Mouse (Mus musculus): ENCODE results near the gene Barhl1. TPM values are rescaled to one million over a fixed set of nuclear protein-coding genes. Genes with fewer than 3 reads are reported as not detected.

Gene Barhl1
- not detected in 2 replicates for polyA plus RNA-seq (2016; fragmentation: Nextera tagmentation; extraction: Ambion mirVana)

GRCm38 (mm10) chr2:28916513-28916865 lies at the start of gene Barhl1:
TSS of gene Barhl1 (minus strand) at chr2:28916668.
- Histone ChIP-seq H3K27me3 (peaks cover 98% of the 10 kb centered on the region), H3K36me3 (no peaks in the 10 kb centered on the region), H3K4me1 (replicated peaks) (peaks cover 6% of the 10 kb centered on the region; the same call in 1 of the 2 replicates), H3K9me3 (no peaks in the 10 kb centered on the region), H3K27ac (no peak within 1 kb of the TSS), H3K9ac (replicated peaks) (no peak within 1 kb of the TSS), H3K4me3 (replicated peaks) (no peak within 1 kb of the TSS), H3K4me2 (peak within 1 kb of the TSS; percentile 31)
- no peak for ATAC-seq (ENCODE audit: insufficient number of reproducible peaks, insufficient read depth, low FRiP score, low TSS enrichment, low read depth)
- WGBS: 2% methylated on average over 18 of the region's 18 CpGs

GRCm38 (mm10) chr2:28963565-28963964 lies 47.1 kb upstream of the Barhl1 start:
- no peak overlapping the region for H3K4me3 ChIP-seq (replicated peaks)
- ATAC-seq (ENCODE audit: insufficient number of reproducible peaks, insufficient read depth, low FRiP score, low TSS enrichment, low read depth): no peak
- H3K27ac ChIP-seq: no peak overlapping the region
- H3K9me3 ChIP-seq: no peaks in the 10 kb centered on the region
- WGBS: 80% methylated on average over 6 of the region's 6 CpGs
- no peaks in the 10 kb centered on the region for H3K36me3 ChIP-seq
- no peak overlapping the region for H3K4me2 ChIP-seq
- no peak overlapping the region for H3K9ac ChIP-seq (replicated peaks)
- H3K4me1 ChIP-seq (replicated peaks): peaks cover 16% of the 10 kb centered on the region
- H3K27me3 ChIP-seq: peaks cover 93% of the 10 kb centered on the region

GRCm38 (mm10) chr2:28961636-28962035 lies 45.2 kb upstream of the Barhl1 start:
- no peak overlapping the region for H3K4me3 ChIP-seq (replicated peaks)
- no peaks in the 10 kb centered on the region for H3K36me3 ChIP-seq
- ATAC-seq (ENCODE audit: insufficient number of reproducible peaks, insufficient read depth, low FRiP score, low TSS enrichment, low read depth): no peak
- no peak overlapping the region for H3K27ac ChIP-seq
- peaks cover 74% of the 10 kb centered on the region for H3K27me3 ChIP-seq
- no peak overlapping the region for H3K4me2 ChIP-seq
- no peaks in the 10 kb centered on the region for H3K9me3 ChIP-seq
- WGBS: 72% methylated on average over 5 of the region's 5 CpGs
- no peak overlapping the region for H3K9ac ChIP-seq (replicated peaks)
- peaks cover 13% of the 10 kb centered on the region for H3K4me1 ChIP-seq (replicated peaks)

- Histone ChIP-seq H3K27me3 (peaks cover 74% of the 10 kb centered on the region), H3K9me3 (no peaks in the 10 kb centered on the region), H3K9ac (replicated peaks) (no peak overlapping the region), H3K36me3 (no peaks in the 10 kb centered on the region), H3K27ac (no peak overlapping the region), H3K4me1 (replicated peaks) (peaks cover 8% of the 10 kb centered on the region), H3K4me3 (replicated peaks) (no peak overlapping the region), H3K4me2 (no peak overlapping the region)
- WGBS: 89% methylated on average over 15 of the region's 15 CpGs
- ATAC-seq (ENCODE audit: insufficient number of reproducible peaks, insufficient read depth, low FRiP score, low TSS enrichment, low read depth): no peak
Observed at GRCm38 (mm10) chr2:28961024-28961585, 44.6 kb upstream of the Barhl1 start.

- H3K27ac ChIP-seq: no peak overlapping the region
- peaks cover 5% of the 10 kb centered on the region for H3K4me1 ChIP-seq (replicated peaks)
- H3K27me3 ChIP-seq: peaks cover 64% of the 10 kb centered on the region
- WGBS: 90% methylated on average over 4 of the region's 4 CpGs
- no peak for ATAC-seq (ENCODE audit: insufficient number of reproducible peaks, insufficient read depth, low FRiP score, low TSS enrichment, low read depth)
- H3K9ac ChIP-seq (replicated peaks): no peak overlapping the region
- no peaks in the 10 kb centered on the region for H3K9me3 ChIP-seq
- H3K4me3 ChIP-seq (replicated peaks): no peak overlapping the region
- no peaks in the 10 kb centered on the region for H3K36me3 ChIP-seq
- H3K4me2 ChIP-seq: no peak overlapping the region
Observed at GRCm38 (mm10) chr2:28956874-28957273, 40.4 kb upstream of the Barhl1 start.

- Histone ChIP-seq H3K27ac (no peak overlapping the region), H3K4me3 (replicated peaks) (no peak overlapping the region), H3K4me1 (replicated peaks) (peaks cover 5% of the 10 kb centered on the region), H3K36me3 (no peaks in the 10 kb centered on the region), H3K4me2 (no peak overlapping the region), H3K27me3 (peaks cover 49% of the 10 kb centered on the region), H3K9ac (replicated peaks) (no peak overlapping the region), H3K9me3 (no peaks in the 10 kb centered on the region)
- no peak for ATAC-seq (ENCODE audit: insufficient number of reproducible peaks, insufficient read depth, low FRiP score, low TSS enrichment, low read depth)
- 81% methylated on average over 9 of the region's 9 CpGs for WGBS
Observed at GRCm38 (mm10) chr2:28954595-28954994, 38.1 kb upstream of the Barhl1 start.

GRCm38 (mm10) chr2:28952981-28953380 lies 36.5 kb upstream of the Barhl1 start:
- WGBS: 8% methylated on average over 8 of the region's 8 CpGs
- no peaks in the 10 kb centered on the region for H3K36me3 ChIP-seq
- H3K27me3 ChIP-seq: peaks cover 51% of the 10 kb centered on the region
- H3K9ac ChIP-seq (replicated peaks): no peak overlapping the region
- ATAC-seq (ENCODE audit: insufficient number of reproducible peaks, insufficient read depth, low FRiP score, low TSS enrichment, low read depth): no peak
- H3K4me3 ChIP-seq (replicated peaks): no peak overlapping the region
- H3K27ac ChIP-seq: no peak overlapping the region
- H3K4me2 ChIP-seq: no peak overlapping the region
- no peaks in the 10 kb centered on the region for H3K9me3 ChIP-seq
- H3K4me1 ChIP-seq (replicated peaks): peaks cover 5% of the 10 kb centered on the region

- Histone ChIP-seq H3K36me3 (no peaks in the 10 kb centered on the region), H3K9me3 (no peaks in the 10 kb centered on the region), H3K4me1 (replicated peaks) (peaks cover 17% of the 10 kb centered on the region), H3K4me3 (replicated peaks) (no peak overlapping the region), H3K27me3 (peaks cover 61% of the 10 kb centered on the region), H3K4me2 (no peak overlapping the region), H3K9ac (replicated peaks) (no peak overlapping the region), H3K27ac (no peak overlapping the region)
- no peak for ATAC-seq (ENCODE audit: insufficient number of reproducible peaks, insufficient read depth, low FRiP score, low TSS enrichment, low read depth)
- WGBS: 77% methylated on average over 3 of the region's 3 CpGs
Observed at GRCm38 (mm10) chr2:28946312-28946711, 29.8 kb upstream of the Barhl1 start.

GRCm38 (mm10) chr2:28945388-28945787 lies 28.9 kb upstream of the Barhl1 start:
- no peak overlapping the region for H3K4me3 ChIP-seq (replicated peaks)
- H3K27me3 ChIP-seq: peaks cover 68% of the 10 kb centered on the region
- no peak overlapping the region for H3K27ac ChIP-seq
- ATAC-seq (ENCODE audit: insufficient number of reproducible peaks, insufficient read depth, low FRiP score, low TSS enrichment, low read depth): no peak
- H3K9me3 ChIP-seq: no peaks in the 10 kb centered on the region
- H3K4me2 ChIP-seq: no peak overlapping the region
- WGBS: 54% methylated on average over 6 of the region's 6 CpGs
- H3K9ac ChIP-seq (replicated peaks): no peak overlapping the region
- peaks cover 17% of the 10 kb centered on the region for H3K4me1 ChIP-seq (replicated peaks)
- H3K36me3 ChIP-seq: no peaks in the 10 kb centered on the region

GRCm38 (mm10) chr2:28943666-28944516 lies 27.4 kb upstream of the Barhl1 start:
- H3K36me3 ChIP-seq: no peaks in the 10 kb centered on the region
- peak overlapping the region; percentile 45 for H3K4me2 ChIP-seq
- H3K4me1 ChIP-seq (replicated peaks): peaks cover 29% of the 10 kb centered on the region
- H3K27me3 ChIP-seq: peaks cover 65% of the 10 kb centered on the region
- WGBS: 15% methylated on average over 30 of the region's 30 CpGs
- H3K27ac ChIP-seq: no peak overlapping the region
- no peak for ATAC-seq (ENCODE audit: insufficient number of reproducible peaks, insufficient read depth, low FRiP score, low TSS enrichment, low read depth)
- H3K9me3 ChIP-seq: no peaks in the 10 kb centered on the region
- H3K9ac ChIP-seq (replicated peaks): 0 out of 2 replicates have a peak overlapping the region, but pooled peaks have one; percentile 18
- no peak overlapping the region for H3K4me3 ChIP-seq (replicated peaks)

GRCm38 (mm10) chr2:28938997-28939396 lies 22.5 kb upstream of the Barhl1 start:
- no peak overlapping the region for H3K27ac ChIP-seq
- H3K9me3 ChIP-seq: no peaks in the 10 kb centered on the region
- H3K4me2 ChIP-seq: no peak overlapping the region
- H3K9ac ChIP-seq (replicated peaks): no peak overlapping the region
- no peak for ATAC-seq (ENCODE audit: insufficient number of reproducible peaks, insufficient read depth, low FRiP score, low TSS enrichment, low read depth)
- WGBS: 72% methylated on average over 7 of the region's 7 CpGs
- H3K4me1 ChIP-seq (replicated peaks): peaks cover 24% of the 10 kb centered on the region
- H3K36me3 ChIP-seq: no peaks in the 10 kb centered on the region
- H3K4me3 ChIP-seq (replicated peaks): no peak overlapping the region
- peaks cover 40% of the 10 kb centered on the region for H3K27me3 ChIP-seq
